Mouse (Mus musculus) right cerebral cortex, postnatal 14 days (tissue): ENCODE data around the gene Elp6.
"Not testable (repeated sequence)": the region's sequence is repeated elsewhere in the genome, so short reads cannot be mapped to it uniquely, and the experiment has no call there.

ENCODE experiments used
- DNase-seq: peaks from one replicate; pipeline ENCODE4 v3.0.0; 2022

The Elp6 gene

GRCm38 (mm10) chr9:110320769-110321168, 15.8 kb downstream of the Elp6 start:
- DNase-seq, result no peak

DNA sequence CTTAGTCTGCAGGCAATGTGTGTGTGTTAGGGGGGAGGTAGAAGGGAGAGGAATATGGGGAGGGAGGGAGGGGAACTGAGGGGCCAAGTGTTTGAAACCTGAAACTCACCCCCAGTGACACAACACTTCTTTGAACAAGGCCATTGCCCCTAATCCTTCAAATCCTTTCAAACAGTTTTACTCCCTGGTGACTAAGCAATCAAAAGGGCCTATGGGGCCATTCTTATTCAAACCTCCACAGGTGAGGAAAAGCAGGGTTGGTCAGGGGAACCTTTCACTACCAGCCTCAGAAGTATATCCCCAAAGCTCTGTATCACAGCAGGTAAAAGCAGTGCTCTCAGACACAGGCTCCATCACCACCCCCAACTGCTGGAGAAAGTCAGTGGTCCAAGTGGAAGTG, 18.0 kb downstream of the Elp6 start:
- no peak for DNase-seq

DNA sequence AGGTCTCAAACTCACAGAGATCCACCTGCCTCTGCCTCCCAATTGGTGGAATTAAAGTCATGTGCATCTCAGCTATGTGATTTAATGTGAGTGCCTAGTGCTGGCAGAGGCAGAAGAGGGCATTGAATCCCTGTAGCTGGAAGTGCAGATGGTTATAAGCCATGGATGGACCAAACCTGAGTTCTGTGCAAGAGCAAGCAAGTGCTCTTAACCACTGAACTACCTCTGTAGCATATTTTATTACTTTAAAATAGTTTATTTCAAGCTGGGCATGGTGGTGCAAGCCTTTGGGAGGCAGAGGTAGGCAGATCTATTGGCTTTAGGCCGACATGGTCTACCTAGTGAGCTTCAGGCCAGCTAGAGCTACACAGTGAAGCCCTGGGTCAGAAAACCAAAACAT, 19.2 kb downstream of the Elp6 start:
- DNase-seq, result no peak

GRCm38 (mm10) chr9:110328178-110328577, 23.2 kb downstream of the Elp6 start:
- DNase-seq, result no peak

DNA sequence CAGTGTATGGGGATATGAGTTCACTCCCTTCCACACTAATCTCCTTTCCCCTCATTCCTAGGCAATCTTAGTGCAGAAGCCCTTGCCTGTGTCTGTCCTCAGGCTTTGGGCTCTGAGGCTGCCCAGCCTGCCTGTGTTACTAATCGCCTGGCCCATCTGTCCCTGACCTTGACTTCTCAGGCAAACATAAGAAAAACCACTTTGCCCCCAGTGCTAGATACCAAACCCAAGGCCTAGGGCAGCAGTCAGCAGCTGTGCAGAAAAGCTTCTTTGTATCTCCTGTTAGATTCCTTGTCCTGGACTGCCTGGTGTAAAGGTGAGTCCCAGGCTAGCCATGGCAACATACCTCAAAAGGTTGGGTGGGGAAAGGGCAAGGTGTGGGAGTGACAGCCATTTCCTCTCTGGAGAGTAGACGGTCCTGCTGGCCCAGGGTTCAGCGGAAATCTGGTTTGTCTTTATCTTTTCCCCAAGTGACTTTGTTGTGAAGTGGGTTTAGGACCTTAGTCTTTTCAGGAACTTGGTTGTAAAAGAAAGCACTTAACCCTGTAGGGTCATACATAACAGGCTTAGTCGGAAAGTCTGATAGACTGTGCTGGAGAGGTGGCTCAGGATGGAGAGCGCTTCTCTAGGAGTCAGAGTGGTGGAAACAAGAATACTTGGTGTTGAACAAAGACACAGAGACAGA, 24.1 kb downstream of the Elp6 start:
- DNase-seq, result no peak

DNA sequence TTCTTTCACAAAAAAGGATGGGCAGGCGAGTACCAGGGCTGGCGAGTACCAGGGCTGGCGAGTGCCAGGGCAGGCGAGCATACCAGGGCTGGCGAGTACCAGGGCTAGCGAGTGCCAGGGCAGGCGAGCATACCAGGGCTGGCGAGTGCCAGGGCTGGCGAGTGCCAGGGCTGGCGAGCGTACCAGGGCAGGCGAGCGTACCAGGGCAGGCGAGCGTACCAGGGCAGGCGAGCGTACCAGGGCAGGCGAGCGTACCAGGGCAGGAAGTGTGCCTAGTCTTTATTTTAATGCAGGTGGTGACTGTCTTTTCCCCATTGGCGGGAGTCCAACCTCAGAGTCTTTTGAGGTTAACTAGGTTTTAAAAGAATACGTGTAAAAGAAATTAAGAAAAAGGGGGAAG, 24.7 kb downstream of the Elp6 start:
- DNase-seq, result no peak

DNA sequence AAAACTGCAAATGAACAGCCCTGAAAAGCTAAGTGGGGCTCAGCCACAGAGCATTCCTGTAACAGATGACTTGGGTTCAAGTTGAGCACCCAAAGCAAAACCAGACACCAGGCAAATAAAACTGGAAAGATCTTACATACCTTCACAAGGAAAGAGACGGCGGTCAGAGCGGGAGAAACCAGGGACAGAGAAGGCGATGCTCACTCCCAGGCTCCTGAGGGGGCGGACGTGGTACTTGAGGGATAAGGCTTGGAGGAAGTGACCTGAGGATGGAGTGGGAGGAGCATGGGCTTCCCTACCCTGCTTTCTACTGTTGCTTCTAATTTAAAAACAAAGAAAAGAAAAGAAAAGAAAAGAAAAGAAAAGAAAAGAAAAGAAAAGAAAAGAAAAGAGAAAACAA, 25.4 kb downstream of the Elp6 start:
- DNase-seq, result no peak

- not testable (repeated sequence) for DNase-seq
Observed at GRCm38 (mm10) chr9:110330913-110331312, 25.9 kb downstream of the Elp6 start.

GRCm38 (mm10) chr9:110333135-110333895, 28.3 kb downstream of the Elp6 start, which contains the start of gene Scap:
Scap (plus strand) TSS chr9:110333288.
- DNase-seq, result peak; percentile 98

GRCm38 (mm10) chr9:110333896-110334259, 28.9 kb downstream of the Elp6 start:
- no peak for DNase-seq

- DNase-seq, result no peak
Observed at GRCm38 (mm10) chr9:110334849-110335248, 29.9 kb downstream of the Elp6 start.

GRCm38 (mm10) chr9:110340037-110340750, 35.2 kb downstream of the Elp6 start:
- DNase-seq, result no peak

- DNase-seq, result no peak
Observed at GRCm38 (mm10) chr9:110342008-110342407, 37.0 kb downstream of the Elp6 start.

- DNase-seq, result no peak
Observed at GRCm38 (mm10) chr9:110343805-110344204, 38.8 kb downstream of the Elp6 start.

GRCm38 (mm10) chr9:110345057-110345739, 40.2 kb downstream of the Elp6 start:
- DNase-seq, result no peak

DNA sequence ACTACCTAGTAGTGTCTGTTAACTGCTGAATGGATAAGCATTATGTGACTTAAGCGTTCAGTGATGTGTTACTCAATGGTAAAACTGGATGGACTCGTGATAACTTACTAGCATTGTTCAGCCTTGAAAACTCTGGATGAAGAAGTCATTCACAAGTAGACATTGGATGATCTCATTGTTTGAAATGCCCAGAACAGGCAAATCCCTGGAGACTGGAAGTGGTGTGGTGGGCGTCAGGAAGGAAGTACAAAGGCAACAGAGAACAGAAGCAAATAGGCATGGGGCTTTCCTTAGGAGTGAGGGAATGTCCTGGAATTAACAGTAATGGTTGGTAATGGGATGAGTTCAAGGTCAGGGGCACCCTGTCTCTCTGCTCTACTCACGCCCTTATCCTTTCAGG, 43.9 kb downstream of the Elp6 start:
- no peak for DNase-seq

GRCm38 (mm10) chr9:110350188-110350587, 45.2 kb downstream of the Elp6 start:
- no peak for DNase-seq

GRCm38 (mm10) chr9:110350612-110351011, 45.6 kb downstream of the Elp6 start:
- DNase-seq, result no peak

DNA sequence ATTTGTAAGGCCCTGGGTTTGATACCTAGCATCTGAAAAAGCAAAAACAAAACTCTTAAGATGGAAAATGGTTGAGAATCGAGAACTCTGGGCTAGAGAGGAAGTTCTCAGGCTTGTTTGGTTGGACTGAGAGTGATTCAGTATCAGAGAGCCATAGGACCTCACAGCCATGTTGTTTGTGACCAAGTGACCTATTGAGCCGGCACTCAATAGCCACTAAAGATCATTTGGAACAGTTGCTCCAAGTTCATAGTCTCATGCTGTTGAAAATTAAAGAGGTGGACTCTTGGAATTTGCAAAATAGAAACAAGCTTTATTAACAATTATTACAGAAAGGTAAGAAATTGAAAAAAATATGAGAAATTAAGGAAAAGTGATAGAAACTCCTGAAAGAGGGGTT, 46.4 kb downstream of the Elp6 start:
- DNase-seq, result no peak

DNA sequence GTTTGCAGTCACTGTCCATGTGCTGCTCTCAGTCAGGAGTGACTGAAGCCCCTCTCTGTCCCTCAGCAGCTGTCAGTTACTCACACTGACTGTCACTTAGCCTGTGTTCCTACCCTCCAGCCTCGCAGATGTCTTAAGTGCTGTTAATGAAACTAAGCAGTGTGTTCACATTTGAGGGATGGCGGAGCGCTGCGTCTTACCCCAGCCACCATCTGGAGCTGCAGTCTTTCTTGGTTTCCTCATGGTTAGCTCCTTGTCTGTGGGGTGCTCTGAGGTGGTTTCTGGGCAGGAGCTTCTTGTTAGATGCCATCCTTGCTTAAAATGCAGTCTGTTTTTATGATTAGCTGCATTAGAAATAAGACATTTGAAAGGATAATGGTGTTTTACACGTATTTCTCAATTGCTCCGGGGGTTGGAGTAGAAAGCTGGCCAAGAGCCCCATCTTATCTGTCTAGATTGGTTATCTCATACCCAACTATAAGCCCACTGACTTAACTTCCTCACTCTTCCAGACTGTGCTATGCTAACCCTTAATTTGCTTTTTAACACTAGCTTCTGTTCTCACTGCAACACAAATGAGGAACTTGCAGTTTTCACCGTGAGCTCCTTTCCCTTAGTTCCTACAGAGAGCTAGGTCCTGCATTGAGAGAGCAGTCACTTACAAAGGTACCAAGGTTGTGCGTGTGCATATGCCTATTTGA, 47.1 kb downstream of the Elp6 start:
- no peak for DNase-seq

DNA sequence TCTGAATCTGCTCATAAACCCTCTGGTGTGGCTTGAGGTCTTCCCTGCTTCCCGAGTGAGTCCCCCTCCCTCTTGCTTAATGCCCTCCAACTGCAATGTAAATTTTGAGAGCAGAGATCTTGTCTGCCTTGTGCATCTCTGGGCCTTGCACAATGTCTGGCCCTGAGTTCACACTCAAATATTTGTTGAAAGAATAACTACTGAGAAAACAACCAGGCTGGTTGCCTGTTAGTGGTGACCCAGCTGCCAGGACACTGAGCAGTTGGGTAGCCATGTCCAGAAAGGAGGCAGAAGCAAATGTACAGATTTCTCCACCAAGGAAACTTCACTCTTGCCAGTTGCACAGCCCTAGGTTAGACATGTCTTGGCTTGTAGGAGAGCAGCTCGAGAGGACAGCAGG, 53.4 kb downstream of the Elp6 start:
- DNase-seq, result no peak

DNA sequence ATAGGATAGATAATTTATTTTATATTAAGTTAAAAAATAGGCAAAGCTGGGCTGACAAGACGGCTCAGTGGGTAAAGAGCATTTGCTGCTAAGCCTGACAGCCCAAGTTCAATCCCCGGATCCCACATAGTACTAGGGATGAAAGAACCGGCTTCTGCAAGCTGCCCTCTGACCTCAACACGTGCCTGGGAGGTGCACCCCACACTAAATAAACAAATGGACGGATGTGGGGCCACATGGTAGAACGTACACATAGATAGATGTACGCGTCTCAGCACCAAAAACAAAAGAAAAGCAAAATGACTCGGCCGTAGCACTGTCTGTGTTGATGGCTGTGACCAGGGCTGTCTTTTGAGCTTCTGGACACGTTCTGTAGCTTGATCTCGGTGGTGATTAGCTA, 56.3 kb downstream of the Elp6 start:
- DNase-seq, result no peak

- no peak for DNase-seq
Observed at GRCm38 (mm10) chr9:110362337-110362736, 57.4 kb downstream of the Elp6 start.
